In genomic region chr1:131672361-131672760, GRCm38 (mm10) we compare ENCODE assay signal across 20 mouse cellular contexts. TPM values are rescaled to one million over a fixed set of nuclear protein-coding genes. Genes with fewer than 3 reads are reported as not detected.
DNase-seq lines count a peak whose midpoint lies in the region; ATAC-seq and TF ChIP-seq lines count a peak whose summit lies in the region.
"Had no signal": no experiment of that assay in that cellular context is flagged by ENCODE, and none has a peak within 500 bp of the region (broad histone marks: within the 10 kb centered on the region; RNA-seq: fewer than 3 reads in every experiment).

No protein-coding gene starts in this region.

- peak overlapping the region; percentile 27 for H3K27ac ChIP-seq in bone marrow, adult 2 months (ENCODE audit: control insufficient read depth, insufficient read depth, low read depth, low read length, poor library complexity)
- no peak overlapping the region for H3K27ac ChIP-seq in midbrain, embryonic 15.5 days
- H3K27ac ChIP-seq: embryonic facial prominence, embryonic 15.5 days; heart, embryonic 13.5 days; midbrain, embryonic 13.5 days; stomach, postnatal 0 days had no signal

- peak; percentile 81 for ATAC-seq in monocyte, adult 5-6 weeks (replicated peaks; ENCODE audit: insufficient number of reproducible peaks, low FRiP score, low TSS enrichment, poor library complexity, severe bottlenecking)
- no peak for ATAC-seq in midbrain, embryonic 15.5 days (replicated peaks)
- ATAC-seq: forebrain, postnatal 0 days; hindbrain, embryonic 16.5 days; intestine, embryonic 16.5 days; midbrain, embryonic 13.5 days had no signal

- H3K9me3 ChIP-seq in midbrain, embryonic 15.5 days: no peaks in the 10 kb centered on the region
- H3K9me3 ChIP-seq: embryonic facial prominence, embryonic 15.5 days; heart, embryonic 13.5 days; midbrain, embryonic 13.5 days had no signal

- H3K4me2 ChIP-seq in midbrain, embryonic 15.5 days: no peak overlapping the region
- H3K4me2 ChIP-seq: embryonic facial prominence, embryonic 15.5 days; heart, embryonic 13.5 days; liver, embryonic 11.5 days; lung, embryonic 14.5 days; midbrain, embryonic 13.5 days had no signal

- TF ChIP-seq POLR2A in bone marrow, adult 2 months (IDR thresholded peaks at IDR 0.05; ENCODE audit: borderline replicate concordance, control insufficient read depth, low read depth, low read length): no peak

- H3K27me3 ChIP-seq in midbrain, embryonic 15.5 days (replicated peaks): no peaks in the 10 kb centered on the region
- H3K27me3 ChIP-seq: embryonic facial prominence, embryonic 15.5 days; heart, embryonic 13.5 days; midbrain, embryonic 13.5 days had no signal

- WGBS in bone marrow, adult 2 months: 8% methylated on average over 7 of the region's 7 CpGs
- 88% methylated on average over 7 of the region's 7 CpGs for WGBS in midbrain, embryonic 15.5 days

- DNase-seq in spleen, postnatal 36 days (ENCODE audit: low spot score in 2 of 2): peak; percentile 63 to 69
- DNase-seq in spleen, postnatal 4 days (ENCODE audit: low spot score in 2 of 2): no peak
- no peak for DNase-seq in right cerebral cortex, postnatal 25 days
- DNase-seq in urinary bladder, postnatal 14 days (ENCODE audit: low spot score): no peak
- DNase-seq: adrenal gland, postnatal 25 days; cerebellum, adult 11-12 months; cerebellum, postnatal 25 days; forebrain, postnatal 0 days; lung, embryonic 14.5 days had no signal

- H3K36me3 ChIP-seq in midbrain, embryonic 15.5 days (replicated peaks): no peaks in the 10 kb centered on the region
- H3K36me3 ChIP-seq: embryonic facial prominence, embryonic 15.5 days; heart, embryonic 13.5 days; midbrain, embryonic 13.5 days had no signal

- H3K4me3 ChIP-seq in bone marrow, adult 2 months (replicated peaks; ENCODE audit: control insufficient read depth, low read depth, low read length): no peak overlapping the region
- no peak overlapping the region for H3K4me3 ChIP-seq in midbrain, embryonic 15.5 days
- H3K4me3 ChIP-seq: embryonic facial prominence, embryonic 15.5 days; heart, embryonic 13.5 days; midbrain, embryonic 13.5 days had no signal

- peaks cover 6% of the 10 kb centered on the region for H3K4me1 ChIP-seq in bone marrow, adult 2 months (ENCODE audit: control insufficient read depth, insufficient read depth, low read length)
- no peaks in the 10 kb centered on the region for H3K4me1 ChIP-seq in midbrain, embryonic 15.5 days
- H3K4me1 ChIP-seq: embryonic facial prominence, embryonic 15.5 days; heart, embryonic 13.5 days; midbrain, embryonic 13.5 days had no signal

- TF ChIP-seq CTCF in bone marrow, adult 2 months (IDR thresholded peaks at IDR 0.05; ENCODE audit: control insufficient read depth, insufficient read depth, low read length): no peak

- H3K9ac ChIP-seq in midbrain, embryonic 15.5 days: no peak overlapping the region
- H3K9ac ChIP-seq: embryonic facial prominence, embryonic 15.5 days; forebrain, postnatal 0 days; heart, embryonic 13.5 days; lung, embryonic 14.5 days; midbrain, embryonic 13.5 days had no signal

RNA-seq across cellular contexts. Expression of gene Rab7b, which starts 16.1 kb away (rescaled TPM):
- polyA plus RNA-seq in bone marrow, adult 2 months (2011; ENCODE audit: insufficient read depth, insufficient read length, low replicate concordance, missing spikeins): 6.5 and 7.2 TPM in 2 replicates
- 1.4 to 3.7 TPM (median 2.3 TPM) in 3 replicates for total RNA-seq in monocyte, adult 5-6 weeks (2017)
- polyA plus RNA-seq in midbrain, embryonic 15.5 days (2015; fragmentation: Nextera tagmentation; extraction: Ambion mirVana): 1.1 and 1.2 TPM in 2 replicates

RNA-seq across cellular contexts. Expression of gene Ctse, which starts 34.3 kb away (rescaled TPM):
- polyA plus RNA-seq in bone marrow, adult 2 months (2011; ENCODE audit: insufficient read depth, insufficient read length, low replicate concordance, missing spikeins): 118 and 261 TPM in 2 replicates
- total RNA-seq in monocyte, adult 5-6 weeks (2017): 11.9 to 16.7 TPM (median 13.9 TPM) in 3 replicates
- 0.13 TPM in 1 of 2 replicates, not detected in the other for polyA plus RNA-seq in midbrain, embryonic 15.5 days (2015; fragmentation: Nextera tagmentation; extraction: Ambion mirVana)
- total RNA-seq: layer of hippocampus, postnatal 14 days had no signal
- polyA plus RNA-seq: hindbrain, embryonic 16.5 days; midbrain, embryonic 13.5 days had no signal

Comparison
In these comparisons a context has a peak if more than half of its experiments do, and no peak if none do; other contexts are left out.
1. DNase-seq: peak in spleen, postnatal 36 days (2 of 2); none in spleen, postnatal 4 days (0 of 2), right cerebral cortex, postnatal 25 days (single experiment) and urinary bladder, postnatal 14 days (single experiment).
2. RNA of gene Ctse, which starts 34.3 kb away (polyA plus RNA-seq): 118 to 261 TPM in bone marrow, adult 2 months; 0.13 TPM in midbrain, embryonic 15.5 days; every median in the first group is over 100 times any median in the second.